Mouse (Mus musculus): ENCODE data around the gene Mon1b.

Mon1b gene

GRCm38 (mm10) chr8:113634670-113635591 is at the start of gene Mon1b:
Gene Mon1b (plus strand): TSS chr8:113635587.
- peak; percentile 98 for DNase-seq (ENCODE audit: low read depth, low spot score)

GRCm38 (mm10) chr8:113598401-113598800 is 37.0 kb upstream of the Mon1b start:
- no peak for DNase-seq (ENCODE audit: low read depth, low spot score)

- no peak for DNase-seq (ENCODE audit: low read depth, low spot score)
Measured at GRCm38 (mm10) chr8:113632634-113633033, 2.8 kb upstream of the Mon1b start.

- DNase-seq (ENCODE audit: low read depth, low spot score), result no peak
Measured at GRCm38 (mm10) chr8:113634161-113634560, 1.2 kb upstream of the Mon1b start.

GRCm38 (mm10) chr8:113635592-113636279 is 349 bp downstream of the Mon1b start:
- no peak for DNase-seq (ENCODE audit: low read depth, low spot score)

GRCm38 (mm10) chr8:113636280-113636628 is 867 bp downstream of the Mon1b start:
- DNase-seq (ENCODE audit: low read depth, low spot score), result no peak

GRCm38 (mm10) chr8:113640357-113640756 is 5.0 kb downstream of the Mon1b start:
- no peak for DNase-seq (ENCODE audit: low read depth, low spot score)

- DNase-seq (ENCODE audit: low read depth, low spot score), result no peak
Measured at GRCm38 (mm10) chr8:113642926-113643325, 7.5 kb downstream of the Mon1b start, which contains the start of gene Syce1l. Gene Syce1l (plus strand): TSS chr8:113643213.

GRCm38 (mm10) chr8:113643479-113644210 is 8.3 kb downstream of the Mon1b start:
- no peak for DNase-seq (ENCODE audit: low read depth, low spot score)

- DNase-seq (ENCODE audit: low read depth, low spot score), result no peak
Measured at GRCm38 (mm10) chr8:113645220-113645619, 9.8 kb downstream of the Mon1b start.

- no peak for DNase-seq (ENCODE audit: low read depth, low spot score)
Measured at GRCm38 (mm10) chr8:113652450-113652849, 17.1 kb downstream of the Mon1b start.

GRCm38 (mm10) chr8:113653151-113653550 is 17.8 kb downstream of the Mon1b start:
- DNase-seq (ENCODE audit: low read depth, low spot score), result no peak

- DNase-seq (ENCODE audit: low read depth, low spot score), result no peak
Measured at GRCm38 (mm10) chr8:113656154-113656553, 20.8 kb downstream of the Mon1b start.

GRCm38 (mm10) chr8:113656681-113657298 is 21.4 kb downstream of the Mon1b start:
- no peak for DNase-seq (ENCODE audit: low read depth, low spot score)

GRCm38 (mm10) chr8:113660128-113660527 is 24.7 kb downstream of the Mon1b start:
- no peak for DNase-seq (ENCODE audit: low read depth, low spot score)

GRCm38 (mm10) chr8:113664544-113664943 is 29.2 kb downstream of the Mon1b start:
- DNase-seq (ENCODE audit: low read depth, low spot score), result no peak

GRCm38 (mm10) chr8:113665036-113665435 is 29.6 kb downstream of the Mon1b start:
- DNase-seq (ENCODE audit: low read depth, low spot score), result no peak

- DNase-seq (ENCODE audit: low read depth, low spot score), result no peak
Measured at GRCm38 (mm10) chr8:113665951-113666350, 30.6 kb downstream of the Mon1b start.

GRCm38 (mm10) chr8:113666714-113667432 is 31.5 kb downstream of the Mon1b start:
- DNase-seq (ENCODE audit: low read depth, low spot score), result no peak

GRCm38 (mm10) chr8:113669924-113670323 is 34.5 kb downstream of the Mon1b start:
- no peak for DNase-seq (ENCODE audit: low read depth, low spot score)
